Mouse (Mus musculus): ENCODE measurements around the gene Rora. TPM values are rescaled to one million over a fixed set of nuclear protein-coding genes. Genes with fewer than 3 reads are reported as not detected.

Gene Rora
- polyA plus RNA-seq, 1 experiment: 0.06 TPM

GRCm38 (mm10) chr9:69361951-69362445, 708.4 kb downstream of the Rora start:
- peaks cover 10% of the 10 kb centered on the region for H3K27me3 ChIP-seq (ENCODE audit: control insufficient read depth, insufficient read depth, insufficient read length)
- no peak for TF ChIP-seq CTCF (IDR thresholded peaks at IDR 0.05; ENCODE audit: control insufficient read depth, insufficient read depth, insufficient read length)
- TF ChIP-seq MAX (IDR thresholded peaks at IDR 0.05): no peak
- TF ChIP-seq CEBPB (IDR thresholded peaks at IDR 0.05; ENCODE audit: low read depth): no peak
- TF ChIP-seq FOSL1 (IDR thresholded peaks at IDR 0.05; ENCODE audit: insufficient read depth, low read length, poor library complexity, severe bottlenecking): no peak
- no peak for TF ChIP-seq USF1 (IDR thresholded peaks at IDR 0.05; ENCODE audit: low read depth)
- no peak for TF ChIP-seq MYOG (IDR thresholded peaks at IDR 0.05; ENCODE audit: control insufficient read depth, extremely low read depth, insufficient read length)
- no peak for TF ChIP-seq MYOD1 (IDR thresholded peaks at IDR 0.05; ENCODE audit: control insufficient read depth, insufficient read length, low read depth)
- no peaks in the 10 kb centered on the region for H3K79me3 ChIP-seq (ENCODE audit: low read depth)
- H3K79me2 ChIP-seq (ENCODE audit: control insufficient read depth, insufficient read depth): no peaks in the 10 kb centered on the region
- no peaks in the 10 kb centered on the region for H3K36me3 ChIP-seq (ENCODE audit: control insufficient read depth, insufficient read depth)
- no peak overlapping the region for H3K4me3 ChIP-seq (ENCODE audit: insufficient read depth, poor library complexity, severe bottlenecking)
- H3ac ChIP-seq (ENCODE audit: control insufficient read depth, insufficient read length, low read depth): no peak overlapping the region

- Histone ChIP-seq H3ac (ENCODE audit: control insufficient read depth, insufficient read length, low read depth) (no peak overlapping the region), H3K79me3 (ENCODE audit: low read depth) (no peaks in the 10 kb centered on the region), H3K79me2 (ENCODE audit: control insufficient read depth, insufficient read depth) (no peaks in the 10 kb centered on the region), H3K4me3 (ENCODE audit: insufficient read depth, poor library complexity, severe bottlenecking) (no peak overlapping the region), H3K36me3 (ENCODE audit: control insufficient read depth, insufficient read depth) (no peaks in the 10 kb centered on the region), H3K27me3 (ENCODE audit: control insufficient read depth, insufficient read depth, insufficient read length) (peaks cover 10% of the 10 kb centered on the region)
- no peak for TF ChIP-seq USF1 (IDR thresholded peaks at IDR 0.05; ENCODE audit: low read depth)
- TF ChIP-seq MAX (IDR thresholded peaks at IDR 0.05): no peak
- TF ChIP-seq CEBPB (IDR thresholded peaks at IDR 0.05; ENCODE audit: low read depth): no peak
- TF ChIP-seq FOSL1 (IDR thresholded peaks at IDR 0.05; ENCODE audit: insufficient read depth, low read length, poor library complexity, severe bottlenecking): no peak
- TF ChIP-seq MYOG (IDR thresholded peaks at IDR 0.05; ENCODE audit: control insufficient read depth, extremely low read depth, insufficient read length): no peak
- TF ChIP-seq MYOD1 (IDR thresholded peaks at IDR 0.05; ENCODE audit: control insufficient read depth, insufficient read length, low read depth): no peak
- no peak for TF ChIP-seq CTCF (IDR thresholded peaks at IDR 0.05; ENCODE audit: control insufficient read depth, insufficient read depth, insufficient read length)
Observed at GRCm38 (mm10) chr9:69362766-69363165, 709.2 kb downstream of the Rora start.

- Histone ChIP-seq H3K36me3 (ENCODE audit: control insufficient read depth, insufficient read depth) (no peaks in the 10 kb centered on the region), H3K79me2 (ENCODE audit: control insufficient read depth, insufficient read depth) (no peaks in the 10 kb centered on the region), H3K79me3 (ENCODE audit: low read depth) (no peaks in the 10 kb centered on the region), H3ac (ENCODE audit: control insufficient read depth, insufficient read length, low read depth) (no peak overlapping the region), H3K4me3 (ENCODE audit: insufficient read depth, poor library complexity, severe bottlenecking) (no peak overlapping the region), H3K27me3 (ENCODE audit: control insufficient read depth, insufficient read depth, insufficient read length) (peaks cover 6% of the 10 kb centered on the region)
- TF ChIP-seq CEBPB (IDR thresholded peaks at IDR 0.05; ENCODE audit: low read depth) (no peak), CTCF (IDR thresholded peaks at IDR 0.05; ENCODE audit: control insufficient read depth, insufficient read depth, insufficient read length) (no peak), MYOG (IDR thresholded peaks at IDR 0.05; ENCODE audit: control insufficient read depth, extremely low read depth, insufficient read length) (no peak), FOSL1 (IDR thresholded peaks at IDR 0.05; ENCODE audit: insufficient read depth, low read length, poor library complexity, severe bottlenecking) (no peak), USF1 (IDR thresholded peaks at IDR 0.05; ENCODE audit: low read depth) (no peak), MYOD1 (IDR thresholded peaks at IDR 0.05; ENCODE audit: control insufficient read depth, insufficient read length, low read depth) (no peak), MAX (IDR thresholded peaks at IDR 0.05) (no peak)
Observed at GRCm38 (mm10) chr9:69364117-69364516, 710.5 kb downstream of the Rora start.

GRCm38 (mm10) chr9:69367055-69367454, 713.5 kb downstream of the Rora start:
- no peak overlapping the region for H3ac ChIP-seq (ENCODE audit: control insufficient read depth, insufficient read length, low read depth)
- TF ChIP-seq FOSL1 (IDR thresholded peaks at IDR 0.05; ENCODE audit: insufficient read depth, low read length, poor library complexity, severe bottlenecking) (no peak), USF1 (IDR thresholded peaks at IDR 0.05; ENCODE audit: low read depth) (no peak), MAX (IDR thresholded peaks at IDR 0.05) (no peak), MYOD1 (IDR thresholded peaks at IDR 0.05; ENCODE audit: control insufficient read depth, insufficient read length, low read depth) (no peak), CTCF (IDR thresholded peaks at IDR 0.05; ENCODE audit: control insufficient read depth, insufficient read depth, insufficient read length) (no peak), CEBPB (IDR thresholded peaks at IDR 0.05; ENCODE audit: low read depth) (no peak), MYOG (IDR thresholded peaks at IDR 0.05; ENCODE audit: control insufficient read depth, extremely low read depth, insufficient read length) (no peak)
- peaks cover 8% of the 10 kb centered on the region for H3K27me3 ChIP-seq (ENCODE audit: control insufficient read depth, insufficient read depth, insufficient read length)
- H3K4me3 ChIP-seq (ENCODE audit: insufficient read depth, poor library complexity, severe bottlenecking): no peak overlapping the region
- H3K79me2 ChIP-seq (ENCODE audit: control insufficient read depth, insufficient read depth): no peaks in the 10 kb centered on the region
- no peaks in the 10 kb centered on the region for H3K79me3 ChIP-seq (ENCODE audit: low read depth)
- H3K36me3 ChIP-seq (ENCODE audit: control insufficient read depth, insufficient read depth): no peaks in the 10 kb centered on the region

- H3K4me3 ChIP-seq (ENCODE audit: insufficient read depth, poor library complexity, severe bottlenecking): no peak overlapping the region
- peak; percentile 82 for TF ChIP-seq CTCF (IDR thresholded peaks at IDR 0.05; ENCODE audit: control insufficient read depth, insufficient read depth, insufficient read length)
- TF ChIP-seq CEBPB (IDR thresholded peaks at IDR 0.05; ENCODE audit: low read depth): no peak
- H3K79me2 ChIP-seq (ENCODE audit: control insufficient read depth, insufficient read depth): no peaks in the 10 kb centered on the region
- H3K27me3 ChIP-seq (ENCODE audit: control insufficient read depth, insufficient read depth, insufficient read length): peaks cover 10% of the 10 kb centered on the region
- no peaks in the 10 kb centered on the region for H3K36me3 ChIP-seq (ENCODE audit: control insufficient read depth, insufficient read depth)
- no peaks in the 10 kb centered on the region for H3K79me3 ChIP-seq (ENCODE audit: low read depth)
- no peak overlapping the region for H3ac ChIP-seq (ENCODE audit: control insufficient read depth, insufficient read length, low read depth)
Observed at GRCm38 (mm10) chr9:69368071-69368470, 714.5 kb downstream of the Rora start.
